Mouse (Mus musculus): Measurements from ENCODE around the gene Pusl1.

- no peak for TF ChIP-seq CTCF (IDR thresholded peaks at IDR 0.05; ENCODE audit: low read depth, low read length)
- TF ChIP-seq GATA1 (IDR thresholded peaks at IDR 0.05; ENCODE audit: borderline replicate concordance, low read length), result no peak
- no peak for TF ChIP-seq POLR2AphosphoS5 (IDR thresholded peaks at IDR 0.05; ENCODE audit: insufficient replicate concordance, low read depth, low read length)
- TF ChIP-seq GATA2 (IDR thresholded peaks at IDR 0.05; ENCODE audit: borderline replicate concordance, low read depth, low read length), result no peak
- TF ChIP-seq TAL1 (conservative IDR thresholded peaks at IDR 0.05; ENCODE audit: low read depth, low read length), result no peak
Measured at GRCm38 (mm10) chr4:155856881-155857280, 34.7 kb downstream of the Pusl1 start.
